Mouse (Mus musculus): ENCODE results near the gene Rack1.

- TF ChIP-seq POLR2A (IDR thresholded peaks at IDR 0.05; ENCODE audit: low read depth, low read length) (no peak), CTCF (IDR thresholded peaks at IDR 0.05; ENCODE audit: extremely low read depth, insufficient read depth, insufficient read length, insufficient replicate concordance) (no peak)
Measured at GRCm38 (mm10) chr11:48808737-48809433, 8.8 kb downstream of the Rack1 start.
